Mouse (Mus musculus): ENCODE measurements at regions not wholly inside any gene's neighbourhood (a gene's known extent, or its start where the extent isn't known, plus 50 kb on each side); places are given as distances from the start of the nearest gene placed in this dataset.

DNA sequence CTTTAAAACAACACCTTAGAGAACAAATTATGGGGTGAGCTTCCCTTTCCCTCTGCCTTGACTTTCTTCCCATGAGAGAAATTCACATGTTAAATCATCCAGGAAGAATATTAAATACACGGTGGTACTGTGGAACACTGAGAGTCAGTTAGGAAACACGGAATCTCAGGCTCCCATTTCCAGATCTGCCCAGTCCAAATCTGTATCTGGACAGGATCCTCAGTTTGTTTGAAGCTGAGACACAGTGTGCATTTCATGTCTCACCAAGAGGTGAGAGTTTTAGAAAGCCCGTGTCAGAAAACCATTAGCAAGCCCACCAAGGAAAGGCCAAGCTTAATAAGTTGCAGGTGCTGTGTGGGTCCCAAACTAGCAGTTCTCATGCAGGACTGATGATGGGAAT lies 204.2 kb upstream of the Rnaseh2b start:
- Histone ChIP-seq H3K9me3 (ENCODE audit: control insufficient read depth, insufficient read depth, low read depth, low read length) (no peaks in the 10 kb centered on the region), H3K9ac (ENCODE audit: insufficient read depth, low read depth, low read length, poor library complexity, severe bottlenecking) (no peak overlapping the region), H3K27ac (ENCODE audit: insufficient read depth, low read depth, low read length, poor library complexity, severe bottlenecking) (no peak overlapping the region), H3K4me3 (ENCODE audit: insufficient read depth in 1 of 2, low read depth in 1 of 2, low read length in 2 of 2, poor library complexity in 1 of 2, severe bottlenecking in 1 of 2) (no peak overlapping the region), H3K4me1 (ENCODE audit: control insufficient read depth in 2 of 2, insufficient read depth in 2 of 2, low read length in 2 of 2, poor library complexity in 1 of 2) (no peaks in the 10 kb centered on the region), H3K36me3 (ENCODE audit: control insufficient read depth, insufficient read depth, low read length, poor library complexity, severe bottlenecking) (no peaks in the 10 kb centered on the region)
- TF ChIP-seq ZC3H11A (IDR thresholded peaks at IDR 0.05; ENCODE audit: borderline replicate concordance, low read depth, low read length) (no peak), HCFC1 (IDR thresholded peaks at IDR 0.05; ENCODE audit: borderline replicate concordance, insufficient read depth, low read length) (no peak), ZNF384 (IDR thresholded peaks at IDR 0.05; ENCODE audit: low read depth, low read length) (no peak), MAFK (IDR thresholded peaks at IDR 0.05; ENCODE audit: insufficient read depth, low read depth, low read length) (no peak), CHD2 (IDR thresholded peaks at IDR 0.05; ENCODE audit: low read depth, low read length) (no peak)
- in situ Hi-C loops (cut with MboI; ENCODE audit: low sequenced_read_pairs in 2 of 2, unreplicated experiment in 2 of 2) = no loop called here
- DNase-seq (ENCODE audit: low read depth, low spot score) = no peak

DNA sequence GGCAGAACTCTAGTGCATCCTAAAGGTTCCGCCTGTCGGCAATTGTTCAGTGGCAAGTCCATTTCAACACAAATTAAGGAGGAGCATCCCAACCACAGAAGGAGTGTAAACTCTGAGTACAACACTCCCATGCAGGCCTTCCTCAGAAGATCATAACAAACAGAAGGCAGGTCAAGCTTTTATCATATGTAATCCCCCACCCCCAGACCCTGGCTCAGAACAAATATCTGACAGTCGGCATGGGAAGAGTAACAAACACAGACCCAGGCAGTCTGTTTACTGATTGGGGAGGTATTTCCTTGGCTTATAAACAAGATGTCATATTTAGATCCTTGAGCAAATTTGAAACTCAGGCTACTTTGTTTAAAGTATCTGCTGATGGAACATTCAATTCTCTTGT lies 174.9 kb upstream of the Rnaseh2b start:
- TF ChIP-seq CHD2 (IDR thresholded peaks at IDR 0.05; ENCODE audit: low read depth, low read length) = no peak
- in situ Hi-C loops (cut with MboI; ENCODE audit: low sequenced_read_pairs in 2 of 2, unreplicated experiment in 2 of 2) = no loop called here
- Histone ChIP-seq H3K36me3 (ENCODE audit: control insufficient read depth, insufficient read depth, low read length, poor library complexity, severe bottlenecking) (no peaks in the 10 kb centered on the region), H3K9me3 (ENCODE audit: control insufficient read depth, insufficient read depth, low read depth, low read length) (no peaks in the 10 kb centered on the region), H3K4me1 (ENCODE audit: control insufficient read depth in 2 of 2, insufficient read depth in 2 of 2, low read length in 2 of 2, poor library complexity in 1 of 2) (no peaks in the 10 kb centered on the region), H3K9ac (ENCODE audit: insufficient read depth, low read depth, low read length, poor library complexity, severe bottlenecking) (no peak overlapping the region), H3K27ac (ENCODE audit: insufficient read depth, low read depth, low read length, poor library complexity, severe bottlenecking) (no peak overlapping the region), H3K4me3 (ENCODE audit: insufficient read depth in 1 of 2, low read depth in 1 of 2, low read length in 2 of 2, poor library complexity in 1 of 2, severe bottlenecking in 1 of 2) (no peak overlapping the region)
- DNase-seq (ENCODE audit: low read depth, low spot score) = no peak

DNA sequence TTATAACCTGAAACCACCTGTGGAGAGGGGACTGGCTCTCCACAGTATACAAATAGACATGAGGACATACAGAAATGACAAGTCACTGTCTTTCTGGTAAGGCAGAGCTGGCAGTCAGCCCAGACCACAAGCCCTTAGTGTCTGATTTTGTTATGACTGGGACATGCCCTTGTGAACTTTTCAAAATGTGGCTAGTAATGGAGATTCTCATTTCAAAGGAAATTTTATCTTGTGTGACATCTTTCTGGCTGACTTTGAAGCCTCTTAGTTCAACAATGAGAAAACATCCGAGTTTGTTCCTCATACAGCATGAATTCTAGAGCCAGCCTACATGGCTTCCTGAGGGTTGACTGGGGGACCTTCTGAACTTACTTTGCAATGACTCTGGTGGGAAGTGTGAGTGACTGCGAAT lies 173.8 kb upstream of the Rnaseh2b start:
- Histone ChIP-seq H3K4me1 (ENCODE audit: control insufficient read depth in 2 of 2, insufficient read depth in 2 of 2, low read length in 2 of 2, poor library complexity in 1 of 2) (no peaks in the 10 kb centered on the region), H3K4me3 (ENCODE audit: insufficient read depth in 1 of 2, low read depth in 1 of 2, low read length in 2 of 2, poor library complexity in 1 of 2, severe bottlenecking in 1 of 2) (no peak overlapping the region), H3K9me3 (ENCODE audit: control insufficient read depth, insufficient read depth, low read depth, low read length) (no peaks in the 10 kb centered on the region), H3K36me3 (ENCODE audit: control insufficient read depth, insufficient read depth, low read length, poor library complexity, severe bottlenecking) (no peaks in the 10 kb centered on the region), H3K9ac (ENCODE audit: insufficient read depth, low read depth, low read length, poor library complexity, severe bottlenecking) (no peak overlapping the region), H3K27ac (ENCODE audit: insufficient read depth, low read depth, low read length, poor library complexity, severe bottlenecking) (no peak overlapping the region)
- TF ChIP-seq CHD2 (IDR thresholded peaks at IDR 0.05; ENCODE audit: low read depth, low read length) (no peak), ZC3H11A (IDR thresholded peaks at IDR 0.05; ENCODE audit: borderline replicate concordance, low read depth, low read length) (no peak), HCFC1 (IDR thresholded peaks at IDR 0.05; ENCODE audit: borderline replicate concordance, insufficient read depth, low read length) (no peak), ZNF384 (IDR thresholded peaks at IDR 0.05; ENCODE audit: low read depth, low read length) (no peak), MAFK (IDR thresholded peaks at IDR 0.05; ENCODE audit: insufficient read depth, low read depth, low read length) (no peak)
- in situ Hi-C loops (cut with MboI; ENCODE audit: low sequenced_read_pairs in 2 of 2, unreplicated experiment in 2 of 2) = no loop called here
- no peak for DNase-seq (ENCODE audit: low read depth, low spot score)

DNA sequence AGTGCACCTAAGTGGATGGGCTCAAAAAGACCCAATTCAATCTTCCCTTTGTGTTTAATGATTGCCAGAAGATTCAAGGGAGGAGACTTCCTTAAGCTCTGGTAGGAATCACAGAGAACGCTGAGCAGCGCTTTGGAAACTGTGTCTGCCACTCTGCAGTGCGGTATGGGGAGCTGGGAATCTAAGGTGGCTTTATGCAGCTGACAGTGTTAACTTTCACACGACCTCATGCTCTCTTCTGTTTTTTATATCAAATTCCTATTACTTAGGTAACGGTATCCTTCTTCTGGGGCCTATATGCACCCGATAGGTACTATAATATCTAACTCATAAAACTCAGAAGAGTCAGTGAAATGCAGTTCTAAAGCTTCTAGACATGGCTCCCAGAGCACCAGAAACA lies 163.5 kb upstream of the Rnaseh2b start:
- TF ChIP-seq ZNF384 (IDR thresholded peaks at IDR 0.05; ENCODE audit: low read depth, low read length) = no peak
- TF ChIP-seq ZC3H11A (IDR thresholded peaks at IDR 0.05; ENCODE audit: borderline replicate concordance, low read depth, low read length) = no peak
- no peak for TF ChIP-seq CHD2 (IDR thresholded peaks at IDR 0.05; ENCODE audit: low read depth, low read length)
- no peak for TF ChIP-seq MAFK (IDR thresholded peaks at IDR 0.05; ENCODE audit: insufficient read depth, low read depth, low read length)
- no peak for TF ChIP-seq HCFC1 (IDR thresholded peaks at IDR 0.05; ENCODE audit: borderline replicate concordance, insufficient read depth, low read length)
- no peak overlapping the region for H3K4me3 ChIP-seq (ENCODE audit: insufficient read depth in 1 of 2, low read depth in 1 of 2, low read length in 2 of 2, poor library complexity in 1 of 2, severe bottlenecking in 1 of 2)
- no peaks in the 10 kb centered on the region for H3K36me3 ChIP-seq (ENCODE audit: control insufficient read depth, insufficient read depth, low read length, poor library complexity, severe bottlenecking)
- no peaks in the 10 kb centered on the region for H3K4me1 ChIP-seq (ENCODE audit: control insufficient read depth in 2 of 2, insufficient read depth in 2 of 2, low read length in 2 of 2, poor library complexity in 1 of 2)
- H3K9ac ChIP-seq (ENCODE audit: insufficient read depth, low read depth, low read length, poor library complexity, severe bottlenecking) = no peak overlapping the region
- in situ Hi-C loops (cut with MboI; ENCODE audit: low sequenced_read_pairs in 2 of 2, unreplicated experiment in 2 of 2) = no loop called here
- no peak for DNase-seq (ENCODE audit: low read depth, low spot score)
- no peak overlapping the region for H3K27ac ChIP-seq (ENCODE audit: insufficient read depth, low read depth, low read length, poor library complexity, severe bottlenecking)
- H3K9me3 ChIP-seq (ENCODE audit: control insufficient read depth, insufficient read depth, low read depth, low read length) = no peaks in the 10 kb centered on the region

DNA sequence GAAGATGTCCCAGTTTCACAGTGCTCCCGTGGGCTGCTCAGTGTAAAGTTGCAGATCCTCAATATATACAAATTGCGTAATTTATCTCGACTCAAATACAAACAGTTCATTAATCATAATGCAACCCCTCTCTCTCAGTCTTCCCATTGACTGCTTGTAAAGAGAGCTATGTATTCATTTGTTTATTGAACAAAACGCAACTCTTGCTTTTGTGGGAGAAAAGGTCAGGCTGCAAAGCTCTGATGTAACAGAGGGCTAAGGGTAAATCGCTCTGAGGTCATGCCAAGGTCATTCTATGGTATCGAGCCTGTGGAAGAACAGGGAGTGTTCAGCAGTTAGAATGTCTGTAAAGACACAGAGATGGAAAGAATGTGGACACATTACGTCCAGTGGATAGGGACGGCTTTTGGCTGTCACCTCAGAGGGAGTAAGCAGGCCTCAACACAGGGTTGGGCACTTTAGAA lies 160.0 kb upstream of the Rnaseh2b start:
- Histone ChIP-seq H3K9ac (ENCODE audit: insufficient read depth, low read depth, low read length, poor library complexity, severe bottlenecking) (no peak overlapping the region), H3K4me3 (ENCODE audit: insufficient read depth in 1 of 2, low read depth in 1 of 2, low read length in 2 of 2, poor library complexity in 1 of 2, severe bottlenecking in 1 of 2) (no peak overlapping the region), H3K4me1 (ENCODE audit: control insufficient read depth in 2 of 2, insufficient read depth in 2 of 2, low read length in 2 of 2, poor library complexity in 1 of 2) (no peaks in the 10 kb centered on the region), H3K27ac (ENCODE audit: insufficient read depth, low read depth, low read length, poor library complexity, severe bottlenecking) (no peak overlapping the region), H3K9me3 (ENCODE audit: control insufficient read depth, insufficient read depth, low read depth, low read length) (no peaks in the 10 kb centered on the region), H3K36me3 (ENCODE audit: control insufficient read depth, insufficient read depth, low read length, poor library complexity, severe bottlenecking) (no peaks in the 10 kb centered on the region)
- no peak for DNase-seq (ENCODE audit: low read depth, low spot score)
- in situ Hi-C loops (cut with MboI; ENCODE audit: low sequenced_read_pairs in 2 of 2, unreplicated experiment in 2 of 2) = no loop called here
- TF ChIP-seq ZC3H11A (IDR thresholded peaks at IDR 0.05; ENCODE audit: borderline replicate concordance, low read depth, low read length) = no peak
- TF ChIP-seq MAFK (IDR thresholded peaks at IDR 0.05; ENCODE audit: insufficient read depth, low read depth, low read length) = no peak
- TF ChIP-seq ZNF384 (IDR thresholded peaks at IDR 0.05; ENCODE audit: low read depth, low read length) = no peak
- no peak for TF ChIP-seq CHD2 (IDR thresholded peaks at IDR 0.05; ENCODE audit: low read depth, low read length)
- TF ChIP-seq HCFC1 (IDR thresholded peaks at IDR 0.05; ENCODE audit: borderline replicate concordance, insufficient read depth, low read length) = no peak

Data from ES-E14 (cell line).